Mouse (Mus musculus) liver, embryonic 14.5 days (tissue): ENCODE measurements around the gene Slc44a1. TPM values are rescaled to one million over a fixed set of nuclear protein-coding genes. Genes with fewer than 3 reads are reported as not detected.

Experiments used
- ATAC-seq: fragments of 200-750 bp; cut with Nextera tagmentation; 2 replicates; pipeline ENCODE4 v1.8.0; 2017; ENCODE audit warnings: moderate number of reproducible peaks, mild to moderate bottlenecking, moderate library complexity; ENCODE audit not compliant: insufficient read depth
- DNase-seq, 3 experiments: peaks; one replicate each; pipeline ENCODE4 v3.0.0-alpha.2; 2012 to 2013; ENCODE audit warnings: low read depth in 3 of 3, low spot score in 3 of 3
- H3K27ac ChIP-seq: fragments of 300-500 bp; sonication (generic); 2 replicates; pipeline ENCODE4 v1.5.1; 2014; ENCODE audit warnings: moderate library complexity, mild to moderate bottlenecking, control low read depth, inconsistent platforms
- H3K27me3 ChIP-seq: fragments of 300-500 bp; sonication (generic); 2 replicates; pipeline ENCODE4 v1.6.1; 2014; ENCODE audit warnings: mild to moderate bottlenecking, low read length, moderate library complexity; ENCODE audit not compliant: control insufficient read depth, insufficient read depth
- H3K36me3 ChIP-seq: fragments of 300-500 bp; sonication (generic); replicated peaks from 2 replicates; pipeline ENCODE4 v1.6.1; 2014; ENCODE audit warnings: low read depth; ENCODE audit not compliant: control insufficient read depth, insufficient read depth
- H3K4me1 ChIP-seq, 2 experiments: fragments of 200-500 bp in 1 of 2; fragments of 300-500 bp in 1 of 2; sonication (generic) in 1 of 2; replicated peaks; 2 replicates each; pipeline ENCODE4 v1.6.1; 2012 to 2014; ENCODE audit warnings: antibody characterized with exemption in 1 of 2, inconsistent platforms in 1 of 2, low read length in 1 of 2; ENCODE audit not compliant: control insufficient read depth in 2 of 2, insufficient read depth in 2 of 2
- H3K4me2 ChIP-seq: fragments of 300-500 bp; sonication (generic); 2 replicates; pipeline ENCODE4 v1.6.1; 2014; ENCODE audit warnings: low read depth, mild to moderate bottlenecking, control low read depth, moderate library complexity
- H3K4me3 ChIP-seq, 2 experiments: fragments of 200-500 bp in 1 of 2; fragments of 300-500 bp in 1 of 2; sonication (generic) in 1 of 2; 2 replicates each; pipeline ENCODE4 v1.5.1; 2012 to 2014; ENCODE audit warnings: low read depth in 2 of 2, low read length in 2 of 2, mild to moderate bottlenecking in 2 of 2, control low read depth in 1 of 2, inconsistent platforms in 1 of 2, moderate library complexity in 1 of 2; ENCODE audit not compliant: insufficient read depth in 1 of 2
- H3K9ac ChIP-seq: fragments of 300-500 bp; sonication (generic); replicated peaks from 2 replicates; pipeline ENCODE4 v1.6.1; 2014; ENCODE audit warnings: mild to moderate bottlenecking, control low read depth, moderate library complexity
- H3K9me3 ChIP-seq: fragments of 300-500 bp; sonication (generic); 2 replicates; pipeline ENCODE4 v1.6.1; 2016; ENCODE audit warnings: low read length, mixed read lengths; ENCODE audit not compliant: control insufficient read depth
- CTCF ChIP-seq: IDR thresholded peaks from 2 replicates; pipeline ENCODE4 v1.5.1; 2016; ENCODE audit warnings: antibody characterized with exemption, low read depth, control low read depth
- EP300 ChIP-seq: IDR thresholded peaks from 2 replicates; pipeline ENCODE4 v1.6.1; 2016; ENCODE audit warnings: antibody characterized with exemption, low read depth
- WGBS: fragments of 180-500 bp; shearing (Covaris S2); extraction: QIAGEN DNeasy Blood & Tissue Kit; methylation state at CpG from one replicate; pipeline ENCODE4 v1.1.7; 2014; ENCODE audit not compliant: insufficient replicate concordance; 5-methylcytosine and 5-hydroxymethylcytosine counted together
- polyA plus RNA-seq, 2 experiments: library from polyadenylated mRNA; depleted of rRNA in 1 of 2; stranded (reverse) in 1 of 2; unstranded in 1 of 2; fragments of >200 nt; fragmentation: Nextera tagmentation in 1 of 2; extraction: Ambion mirVana in 1 of 2; gene quantifications; 2 replicates each; pipeline versions ENCODE4 v1.2.1 to v1.2.3; 2012 to 2014

Gene Slc44a1
- polyA plus RNA-seq, 2 experiments: 7.7 to 12.6 TPM

- H3K36me3 ChIP-seq: no peaks in the 10 kb centered on the region
- no peak overlapping the region for H3K4me3 ChIP-seq
- DNase-seq (no peak), ATAC-seq (no peak)
- peaks cover 0 to 5% of the 10 kb centered on the region in 2 experiments; a peak in 1 of 4 replicates for H3K4me1 ChIP-seq
- H3K4me2 ChIP-seq: no peak overlapping the region
- TF ChIP-seq CTCF: no peak
- no peak overlapping the region for H3K9ac ChIP-seq
- no peak overlapping the region for H3K27ac ChIP-seq
- H3K9me3 ChIP-seq: no peaks in the 10 kb centered on the region
- 57% methylated on average over 4 of the region's 4 CpGs for WGBS
- H3K27me3 ChIP-seq: no peaks in the 10 kb centered on the region
Observed at GRCm38 (mm10) chr4:53590163-53590562, 149.9 kb downstream of the Slc44a1 start.

GRCm38 (mm10) chr4:53590691-53591447 lies 150.7 kb downstream of the Slc44a1 start:
- Histone ChIP-seq H3K27me3 (no peaks in the 10 kb centered on the region), H3K4me3 (no peak overlapping the region), H3K4me2 (no peak overlapping the region), H3K9me3 (no peaks in the 10 kb centered on the region), H3K9ac (no peak overlapping the region), H3K36me3 (no peaks in the 10 kb centered on the region), H3K27ac (no peak overlapping the region), H3K4me1 (peaks cover 0 to 5% of the 10 kb centered on the region in 2 experiments; a peak in 1 of 4 replicates)
- 62% methylated on average over 7 of the region's 7 CpGs for WGBS
- no peak for ATAC-seq
- DNase-seq: no peak
- TF ChIP-seq EP300: no peak
- TF ChIP-seq CTCF: no peak

GRCm38 (mm10) chr4:53591536-53591935 lies 151.3 kb downstream of the Slc44a1 start:
- no peak for DNase-seq
- no peaks in the 10 kb centered on the region for H3K36me3 ChIP-seq
- no peaks in the 10 kb centered on the region for H3K27me3 ChIP-seq
- WGBS: 74% methylated on average over 11 of the region's 11 CpGs
- H3K4me2 ChIP-seq: no peak overlapping the region
- no peak overlapping the region for H3K27ac ChIP-seq
- no peak for ATAC-seq
- H3K4me1 ChIP-seq: peaks cover 0 to 6% of the 10 kb centered on the region in 2 experiments; a peak in 1 of 4 replicates
- H3K9ac ChIP-seq: no peak overlapping the region
- H3K9me3 ChIP-seq: no peaks in the 10 kb centered on the region
- TF ChIP-seq CTCF: no peak
- no peak for TF ChIP-seq EP300
- no peak overlapping the region for H3K4me3 ChIP-seq

- no peaks in the 10 kb centered on the region for H3K9me3 ChIP-seq
- H3K4me2 ChIP-seq: no peak overlapping the region
- no peak for ATAC-seq
- no peak overlapping the region for H3K4me3 ChIP-seq
- no peak overlapping the region for H3K27ac ChIP-seq
- no peaks in the 10 kb centered on the region for H3K36me3 ChIP-seq
- WGBS: 58% methylated on average over 8 of the region's 8 CpGs
- no peak overlapping the region for H3K9ac ChIP-seq
- peaks cover 0 to 7% of the 10 kb centered on the region in 2 experiments; a peak in 1 of 4 replicates for H3K4me1 ChIP-seq
- TF ChIP-seq CTCF: no peak
- no peak for TF ChIP-seq EP300
- DNase-seq: no peak
- no peaks in the 10 kb centered on the region for H3K27me3 ChIP-seq
Observed at GRCm38 (mm10) chr4:53591941-53592340, 151.7 kb downstream of the Slc44a1 start.

GRCm38 (mm10) chr4:53592386-53592785 lies 152.2 kb downstream of the Slc44a1 start:
- TF ChIP-seq CTCF (no peak), EP300 (no peak)
- DNase-seq: no peak
- Histone ChIP-seq H3K4me3 (no peak overlapping the region), H3K4me2 (no peak overlapping the region), H3K36me3 (no peaks in the 10 kb centered on the region), H3K9ac (no peak overlapping the region), H3K27me3 (no peaks in the 10 kb centered on the region), H3K27ac (no peak overlapping the region), H3K4me1 (peaks cover 0 to 7% of the 10 kb centered on the region in 2 experiments; a peak in 1 of 4 replicates), H3K9me3 (no peaks in the 10 kb centered on the region)
- no peak for ATAC-seq
- 39% methylated on average over 9 of the region's 9 CpGs for WGBS
